Mouse (Mus musculus) intestine, embryonic 16.5 days (tissue): ENCODE results near the gene Khsrp. TPM values are rescaled to one million over a fixed set of nuclear protein-coding genes. Genes with fewer than 3 reads are reported as not detected.
"Not testable (repeated sequence)": the region's sequence is repeated elsewhere in the genome, so short reads cannot be mapped to it uniquely, and the experiment has no call there.

ENCODE experiments used
- ATAC-seq: fragments of 200-750 bp; cut with Nextera tagmentation; 2 replicates; pipeline ENCODE4 v1.8.0; 2017; ENCODE audit warnings: moderate TSS enrichment, moderate library complexity
- H3K27ac ChIP-seq: fragments of 300-500 bp; sonication (generic); 2 replicates; pipeline ENCODE4 v1.5.1; 2014; ENCODE audit warnings: mild to moderate bottlenecking, low read length
- H3K27me3 ChIP-seq: fragments of 300-500 bp; sonication (generic); replicated peaks from 2 replicates; pipeline ENCODE4 v1.6.1; 2014; ENCODE audit warnings: low read length, control low read depth, mixed read lengths; ENCODE audit not compliant: control insufficient read depth, insufficient read depth
- H3K36me3 ChIP-seq: fragments of 300-500 bp; sonication (generic); 2 replicates; pipeline ENCODE4 v1.6.1; 2014; ENCODE audit warnings: low read length, control low read depth; ENCODE audit not compliant: control insufficient read depth, insufficient read depth
- H3K4me1 ChIP-seq: fragments of 300-500 bp; sonication (generic); 2 replicates; pipeline ENCODE4 v1.6.1; 2014; ENCODE audit warnings: low read length, control low read depth, mixed read lengths; ENCODE audit not compliant: control insufficient read depth, insufficient read depth
- H3K4me2 ChIP-seq: fragments of 300-500 bp; sonication (generic); 2 replicates; pipeline ENCODE4 v1.6.1; 2014; ENCODE audit warnings: low read depth, low read length, control low read depth
- H3K4me3 ChIP-seq: fragments of 300-500 bp; sonication (generic); 2 replicates; pipeline ENCODE4 v1.5.1; 2014; ENCODE audit warnings: mild to moderate bottlenecking, low read length
- H3K9ac ChIP-seq: fragments of 300-500 bp; sonication (generic); 2 replicates; pipeline ENCODE4 v1.6.1; 2014; ENCODE audit warnings: low read depth, low read length
- H3K9me3 ChIP-seq: fragments of 300-500 bp; sonication (generic); 2 replicates; pipeline ENCODE4 v1.6.1; 2016; ENCODE audit warnings: low read length, control low read depth; ENCODE audit not compliant: control insufficient read depth
- WGBS: fragments of 180-500 bp; shearing (Covaris S2); extraction: QIAGEN DNeasy Blood & Tissue Kit; methylation state at CpG from one replicate; pipeline ENCODE4 v1.1.7; 2014; 5-methylcytosine and 5-hydroxymethylcytosine counted together
- polyA plus RNA-seq: library from polyadenylated mRNA; unstranded; fragments of >200 nt; fragmentation: Nextera tagmentation; extraction: Ambion mirVana; gene quantifications from 2 replicates; pipeline ENCODE4 v1.2.1, GENCODE M21; 2015

Gene Khsrp
- polyA plus RNA-seq, 1 experiment from 2014 or later = 15.7 TPM

DNA sequence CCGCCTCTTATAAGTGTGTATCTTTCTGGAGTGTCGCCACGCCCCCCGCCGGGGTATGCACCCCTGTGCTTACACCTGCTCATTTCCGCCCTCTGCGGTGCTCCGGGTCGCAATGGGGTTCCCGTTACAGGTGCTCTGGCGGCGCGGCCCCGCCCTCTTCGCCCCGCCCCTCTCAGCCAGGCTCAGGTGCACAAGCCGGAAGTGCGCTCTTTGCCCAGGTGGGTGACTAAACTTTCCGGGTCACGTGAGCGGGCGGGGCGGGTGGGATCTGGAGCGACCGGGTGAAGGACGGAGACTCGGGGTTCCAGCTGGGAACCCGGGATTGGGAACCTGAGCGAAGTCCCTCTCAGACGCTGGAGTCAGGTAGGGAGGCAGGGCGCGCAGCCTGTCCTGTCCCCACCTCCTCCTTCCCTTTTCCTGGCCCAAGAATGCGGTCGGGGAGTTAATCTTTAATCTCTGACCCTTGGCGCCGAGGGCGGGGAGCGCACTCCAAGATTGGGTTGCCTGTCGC, 30.7 kb upstream of the Khsrp start:
- Histone ChIP-seq H3K9ac (peak overlapping the region; percentile 71), H3K4me1 (peaks cover 23% of the 10 kb centered on the region), H3K4me2 (peak overlapping the region; percentile 94), H3K9me3 (no peaks in the 10 kb centered on the region), H3K27ac (peak overlapping the region; percentile 92), H3K4me3 (peak overlapping the region; percentile 60), H3K36me3 (peaks cover 4% of the 10 kb centered on the region; the same call in 1 of the 2 replicates), H3K27me3 (peaks cover 19% of the 10 kb centered on the region)
- peak; percentile 82 for ATAC-seq
- 2% methylated on average over 36 of the region's 39 CpGs for WGBS

DNA sequence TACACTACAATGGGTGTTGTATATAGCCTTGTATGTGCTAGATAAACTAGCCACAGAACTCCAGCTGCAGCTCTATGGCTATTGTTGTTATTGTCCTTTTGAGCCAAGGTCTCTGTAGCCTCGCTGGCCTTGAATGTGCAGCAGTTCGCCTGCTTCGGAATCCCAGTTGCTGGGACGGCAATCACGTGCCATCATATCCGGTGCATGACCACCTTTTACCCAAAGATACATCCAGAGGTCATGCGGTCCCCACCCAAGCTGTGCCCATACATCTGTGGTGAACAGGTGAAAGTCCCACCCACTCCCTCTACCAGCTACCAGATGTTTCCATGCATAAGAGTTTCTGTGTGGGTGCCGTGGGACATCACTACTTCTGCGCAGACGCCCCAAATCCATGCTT, 29.7 kb upstream of the Khsrp start:
- Histone ChIP-seq H3K9me3 (no peaks in the 10 kb centered on the region), H3K4me2 (peak overlapping the region; percentile 94), H3K27me3 (peaks cover 19% of the 10 kb centered on the region), H3K27ac (peak overlapping the region; percentile 92), H3K9ac (0 out of 2 replicates have a peak overlapping the region, but pooled peaks have one; percentile 59), H3K4me1 (peaks cover 23% of the 10 kb centered on the region), H3K36me3 (peaks cover 4% of the 10 kb centered on the region; the same call in 1 of the 2 replicates), H3K4me3 (peak overlapping the region; percentile 81)
- ATAC-seq = no peak
- WGBS = 38% methylated on average over 10 of the region's 10 CpGs

DNA sequence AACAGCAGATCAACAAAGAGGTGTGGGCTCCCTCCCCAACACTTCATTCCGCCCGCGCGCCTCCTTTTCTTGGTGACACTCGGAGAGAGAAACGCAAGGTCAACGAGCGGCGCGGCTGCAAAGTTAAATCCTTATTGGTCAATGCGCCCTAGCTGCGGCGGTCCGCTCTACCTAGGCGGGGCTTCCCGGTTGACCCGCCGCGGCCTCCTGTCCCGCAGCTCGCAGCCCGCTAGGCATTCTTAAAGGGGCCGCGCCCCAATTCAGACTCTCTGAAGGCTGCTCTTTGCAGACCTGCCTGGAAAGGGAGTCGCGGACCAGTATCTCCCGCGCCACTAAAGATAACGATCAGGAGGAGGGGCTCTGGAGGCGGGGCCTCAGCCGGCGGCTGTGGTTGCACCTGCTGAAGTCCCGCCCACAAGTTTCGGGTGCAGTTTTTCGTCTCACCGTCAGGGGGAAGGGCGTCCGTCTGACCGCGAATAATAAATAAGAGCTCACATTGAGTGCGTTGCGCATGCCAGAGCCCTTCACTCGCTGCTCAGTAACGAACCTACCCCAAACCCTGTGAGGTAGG, 29.0 kb upstream of the Khsrp start:
- WGBS = 0% methylated on average over 44 of the region's 44 CpGs
- no peaks in the 10 kb centered on the region for H3K9me3 ChIP-seq
- peak; percentile 85 for ATAC-seq
- H3K27ac ChIP-seq = peak overlapping the region; percentile 92
- peaks cover 4% of the 10 kb centered on the region; the same call in 1 of the 2 replicates for H3K36me3 ChIP-seq
- peak overlapping the region; percentile 81 for H3K4me3 ChIP-seq
- peaks cover 23% of the 10 kb centered on the region for H3K4me1 ChIP-seq
- H3K9ac ChIP-seq = peak overlapping the region; percentile 90
- peaks cover 19% of the 10 kb centered on the region for H3K27me3 ChIP-seq
- peak overlapping the region; percentile 94 for H3K4me2 ChIP-seq

- peak; percentile 31 for ATAC-seq
- Histone ChIP-seq H3K27me3 (peaks cover 19% of the 10 kb centered on the region), H3K4me1 (peaks cover 19% of the 10 kb centered on the region), H3K36me3 (peaks cover 1% of the 10 kb centered on the region; the same call in 1 of the 2 replicates), H3K9ac (peak within 1 kb of the TSS; percentile 90), H3K9me3 (no peaks in the 10 kb centered on the region), H3K4me2 (peak within 1 kb of the TSS; percentile 94), H3K27ac (peak within 1 kb of the TSS; percentile 92), H3K4me3 (peak within 1 kb of the TSS; percentile 81)
- 1% methylated on average over 33 of the region's 45 CpGs for WGBS
These were observed 28.2 kb upstream of the Khsrp start, which contains the start of gene Slc25a23 for GRCm38 (mm10) chr17:57059486-57059977. Gene Slc25a23 (minus strand): TSS chr17:57059863.

DNA sequence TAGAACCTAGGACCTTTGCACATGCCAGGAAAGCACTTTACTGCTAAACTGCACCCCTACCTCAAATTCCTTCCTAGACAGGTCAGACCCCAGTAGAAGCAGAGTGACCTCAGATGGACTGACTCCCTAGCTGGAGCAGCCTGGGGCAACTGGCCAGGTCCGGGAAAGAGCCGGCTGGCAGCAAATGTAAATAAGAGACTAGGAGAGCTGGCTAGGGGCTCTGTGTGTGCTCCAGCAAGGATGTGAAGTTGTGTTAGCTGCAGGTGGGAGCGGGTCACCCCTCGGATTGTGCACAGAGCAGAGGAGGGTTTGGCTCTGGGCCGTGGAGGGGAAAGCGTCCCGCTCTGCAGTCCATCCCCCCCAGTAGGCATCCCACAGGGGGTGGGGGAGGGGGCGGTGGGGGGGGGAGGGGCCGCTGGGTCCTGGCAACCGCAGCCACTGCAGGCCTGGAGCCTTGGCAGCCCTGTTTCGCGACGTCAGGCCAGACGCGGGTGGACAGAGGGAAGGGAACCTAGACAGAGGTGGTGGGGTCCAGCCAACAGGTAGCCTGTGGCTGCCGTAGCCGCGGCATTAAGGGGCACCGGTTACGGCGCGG, 27.7 kb upstream of the Khsrp start, which contains the start of gene Crb3:
Gene Crb3, plus strand, starts transcription at position 215 of the 595 bp plus-strand sequence.
- ATAC-seq = no peak
- WGBS = 3% methylated on average over 20 of the region's 22 CpGs
- Histone ChIP-seq H3K9me3 (no peaks in the 10 kb centered on the region), H3K36me3 (no peaks in the 10 kb centered on the region), H3K4me1 (peaks cover 19% of the 10 kb centered on the region), H3K27ac (peak within 1 kb of the TSS; percentile 92), H3K27me3 (peaks cover 19% of the 10 kb centered on the region), H3K9ac (peak within 1 kb of the TSS; percentile 90), H3K4me3 (peak within 1 kb of the TSS; percentile 81), H3K4me2 (peak within 1 kb of the TSS; percentile 94)

GRCm38 (mm10) chr17:57056246-57056645, 24.9 kb upstream of the Khsrp start:
- Histone ChIP-seq H3K36me3 (peaks cover 6% of the 10 kb centered on the region; the same call in 1 of the 2 replicates), H3K9ac (no peak overlapping the region), H3K4me2 (no peak overlapping the region), H3K4me3 (no peak overlapping the region), H3K27ac (no peak overlapping the region), H3K27me3 (peaks cover 3% of the 10 kb centered on the region; the same call in 1 of the 2 replicates), H3K9me3 (no peaks in the 10 kb centered on the region), H3K4me1 (peaks cover 18% of the 10 kb centered on the region)
- WGBS = 81% methylated on average over 3 of the region's 3 CpGs
- no peak for ATAC-seq

DNA sequence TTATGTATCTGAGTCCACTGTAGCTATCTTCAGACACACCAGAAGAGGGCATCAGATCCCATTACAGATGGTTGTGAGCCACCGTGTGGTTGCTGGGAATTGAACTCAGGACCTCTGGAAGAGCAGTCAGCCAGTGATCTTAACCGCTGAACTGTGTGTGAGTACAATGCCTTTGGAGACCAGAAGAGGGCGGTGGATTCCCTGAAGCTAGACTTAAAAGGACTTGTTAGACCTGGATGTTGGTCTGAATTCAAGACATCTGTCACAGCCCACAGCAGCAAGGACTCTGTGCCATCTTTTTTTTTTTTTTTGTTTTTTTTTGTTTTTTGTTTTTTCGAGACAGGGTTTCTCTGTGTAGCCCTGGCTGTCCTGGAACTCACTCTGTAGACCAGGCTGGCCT, 20.4 kb upstream of the Khsrp start:
- H3K4me3 ChIP-seq, H3K4me1 ChIP-seq, H3K4me2 ChIP-seq, H3K27me3 ChIP-seq, H3K27ac ChIP-seq, ATAC-seq, H3K9ac ChIP-seq, H3K9me3 ChIP-seq, H3K36me3 ChIP-seq: not testable (repeated sequence)
- 85% methylated on average over 4 of the region's 4 CpGs for WGBS

GRCm38 (mm10) chr17:57048816-57049215, 17.5 kb upstream of the Khsrp start:
- 93% methylated on average over 3 of the region's 3 CpGs for WGBS
- no peak overlapping the region for H3K4me2 ChIP-seq
- no peak overlapping the region for H3K27ac ChIP-seq
- peaks cover 6% of the 10 kb centered on the region; the same call in 1 of the 2 replicates for H3K36me3 ChIP-seq
- H3K27me3 ChIP-seq = no peaks in the 10 kb centered on the region
- no peaks in the 10 kb centered on the region for H3K4me1 ChIP-seq
- H3K9me3 ChIP-seq = no peaks in the 10 kb centered on the region
- no peak for ATAC-seq
- no peak overlapping the region for H3K9ac ChIP-seq
- no peak overlapping the region for H3K4me3 ChIP-seq

DNA sequence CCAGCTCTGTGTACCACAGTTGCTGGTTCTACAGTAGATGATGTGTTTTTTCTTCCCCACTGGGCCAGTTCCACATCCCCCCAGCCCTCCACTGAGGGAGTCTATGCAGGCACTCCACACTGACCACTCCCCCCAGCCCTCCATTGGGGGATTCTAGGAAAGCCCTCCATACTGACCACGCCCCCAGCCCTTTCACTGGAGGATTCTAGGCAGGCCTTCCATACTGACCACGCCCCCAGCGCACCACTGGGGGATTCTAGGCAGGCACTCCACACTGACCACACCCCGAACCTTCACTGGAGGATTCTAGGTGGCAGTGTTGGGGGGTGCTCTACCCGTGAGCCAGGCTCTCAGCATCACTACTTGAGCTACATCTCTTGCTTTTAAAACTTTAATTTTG, 16.1 kb upstream of the Khsrp start:
- H3K9ac ChIP-seq = no peak overlapping the region
- no peak overlapping the region for H3K27ac ChIP-seq
- H3K4me2 ChIP-seq = no peak overlapping the region
- ATAC-seq = 0 out of 2 replicates have a peak, but pooled peaks have one; percentile 9
- peaks cover 3% of the 10 kb centered on the region; the same call in 1 of the 2 replicates for H3K36me3 ChIP-seq
- H3K9me3 ChIP-seq = no peaks in the 10 kb centered on the region
- no peaks in the 10 kb centered on the region for H3K27me3 ChIP-seq
- 51% methylated on average over 5 of the region's 5 CpGs for WGBS
- H3K4me1 ChIP-seq = no peaks in the 10 kb centered on the region
- no peak overlapping the region for H3K4me3 ChIP-seq
